Mouse (Mus musculus) C3H10T1/2 (cell line): ENCODE measurements around the gene Kpna4. TPM values are rescaled to one million over a fixed set of nuclear protein-coding genes. Genes with fewer than 3 reads are reported as not detected.

Experiments
- polyA plus RNA-seq, 2 experiments: library from polyadenylated mRNA; unstranded; fragments of >200 nt; fragmentation: generic; extraction: Trizol; gene quantifications; one replicate each; pipeline ENCODE4 v1.2.1; 2012; ENCODE audit warnings: missing spikeins in 2 of 2

Gene Kpna4
- 1 to 10 TPM; 1.1 to 7.2 TPM for polyA plus RNA-seq

DNA sequence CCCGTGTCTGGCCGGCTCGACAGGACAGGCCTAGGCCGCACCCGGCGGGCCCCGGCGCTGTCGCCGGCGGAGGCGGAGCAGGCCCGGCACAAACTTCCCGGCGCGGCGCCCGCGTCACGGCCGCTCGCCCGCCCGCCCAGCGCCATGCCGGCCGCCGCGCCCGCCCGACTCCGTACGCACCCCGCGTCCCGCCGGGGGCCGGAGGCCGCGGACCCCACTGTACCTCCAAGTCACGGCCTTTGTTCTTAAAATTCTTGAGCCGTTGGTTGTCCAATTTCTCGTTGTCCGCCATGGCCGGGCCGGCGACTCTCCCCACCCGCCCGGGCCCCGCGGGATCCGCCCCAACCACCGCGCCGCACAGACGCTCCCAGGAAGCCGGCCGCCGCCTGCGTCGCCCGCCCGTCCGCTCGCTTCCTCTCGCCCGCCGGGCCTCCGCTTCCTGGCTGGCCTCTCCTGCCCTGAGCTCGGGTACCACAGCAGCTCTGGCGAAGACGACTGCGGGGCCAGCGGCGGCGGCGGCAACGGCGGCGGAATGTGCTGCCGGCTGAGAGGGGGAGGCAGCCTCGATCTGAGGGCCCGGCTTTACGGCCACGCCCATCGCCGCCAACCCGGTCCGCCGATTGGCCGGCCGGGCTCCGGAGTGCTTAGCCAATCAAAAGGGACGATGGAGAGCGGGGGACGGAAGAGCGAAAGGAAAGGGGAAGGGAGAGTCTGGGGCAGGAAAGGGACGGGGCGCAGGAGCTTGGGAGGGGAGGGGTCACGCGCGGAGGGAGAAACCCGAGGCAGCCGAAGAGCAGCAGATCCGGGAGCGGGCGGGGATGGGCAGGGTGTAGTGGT lies at the start of gene Kpna4:
Gene Kpna4 (minus strand): TSS at position 605 of the 837 bp plus-strand sequence.

DNA sequence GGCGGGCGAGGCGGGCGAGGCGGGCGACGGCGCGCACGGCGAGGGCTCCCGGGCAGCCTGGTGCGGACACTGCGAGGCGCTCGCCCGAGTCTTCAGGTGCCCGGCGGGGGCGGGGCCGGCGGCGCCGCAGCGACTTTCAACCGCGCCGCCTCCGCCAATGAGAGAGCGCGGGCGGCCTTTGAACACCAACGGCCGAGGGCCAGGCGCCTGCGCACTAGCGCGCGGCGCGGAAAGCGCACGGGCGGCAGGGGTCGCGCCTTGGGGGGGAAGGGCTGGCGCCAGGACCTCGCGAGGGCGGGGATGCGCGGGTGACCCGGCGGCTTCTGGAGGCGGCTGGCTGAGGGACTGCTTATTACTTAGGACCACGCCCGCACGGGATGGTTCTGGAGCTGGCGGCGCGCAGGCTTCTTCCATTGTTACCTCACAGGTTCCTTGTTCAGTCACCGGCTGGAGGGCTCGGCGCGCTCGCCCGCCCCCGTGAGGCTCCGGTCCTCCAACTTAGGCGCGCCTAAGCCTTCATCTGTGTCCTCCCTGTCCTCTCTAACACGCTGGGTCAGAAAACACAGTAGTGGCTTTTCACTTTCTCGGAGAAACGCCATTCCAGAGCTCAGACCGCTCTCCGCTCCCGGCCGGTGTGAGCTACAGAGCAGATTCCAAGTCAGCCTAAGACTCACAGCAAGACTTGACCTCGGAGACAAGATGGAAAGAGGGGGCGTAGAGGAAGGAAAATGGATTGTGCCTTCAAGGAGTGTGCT lies 82.1 kb downstream of the Kpna4 start, which contains the start of gene Trim59:
Gene Trim59 (minus strand): TSS at position 111 of the 755 bp plus-strand sequence.

Other genes with a start within 250 kb of the Kpna4 start
- gene Ift80, start 122.5 kb downstream of the Kpna4 start, polyA plus RNA-seq, result 1 to 10 TPM in 1 of 2 experiments, under 1 TPM in 1; 0.26 to 8.2 TPM
- gene Smc4, start 122.4 kb downstream of the Kpna4 start, polyA plus RNA-seq, result 10 to 100 TPM in 1 of 2 experiments, 1 to 10 TPM in 1; 3.5 to 12.4 TPM
- 10 to 100 TPM in 1 of 2 experiments, 1 to 10 TPM in 1; 1.1 to 11.6 TPM for gene Trim59, start 82.4 kb downstream of the Kpna4 start, polyA plus RNA-seq
- gene Arl14, start 95.3 kb upstream of the Kpna4 start, polyA plus RNA-seq, result not detected
- gene Ppm1l, start 189.7 kb upstream of the Kpna4 start, polyA plus RNA-seq, result 1 to 10 TPM in 1 of 2 experiments, under 1 TPM in 1; 0.69 to 3.7 TPM